Mouse (Mus musculus): ENCODE measurements around the gene Nrp2. TPM values are rescaled to one million over a fixed set of nuclear protein-coding genes. Genes with fewer than 3 reads are reported as not detected.

The Nrp2 gene
- polyA plus RNA-seq, 1 experiment, result 2.0 TPM

GRCm38 (mm10) chr1:62831725-62832455 is 128.8 kb downstream of the Nrp2 start:
- Histone ChIP-seq H3K36me3 (ENCODE audit: control insufficient read depth, insufficient read depth, low read length) (no peaks in the 10 kb centered on the region), H3K4me3 (ENCODE audit: control insufficient read depth, low read depth, low read length) (no peak overlapping the region), H3K4me1 (ENCODE audit: control insufficient read depth, insufficient read depth, low read length) (no peaks in the 10 kb centered on the region), H3K27ac (ENCODE audit: control insufficient read depth, insufficient read depth, low read depth, low read length) (no peak overlapping the region), H3K27me3 (ENCODE audit: control insufficient read depth, insufficient read depth, low read length) (no peaks in the 10 kb centered on the region)
- TF ChIP-seq CTCF (IDR thresholded peaks at IDR 0.05; ENCODE audit: control insufficient read depth, insufficient read depth, insufficient replicate concordance, low read depth, low read length), result no peak
- TF ChIP-seq POLR2A (IDR thresholded peaks at IDR 0.05; ENCODE audit: control insufficient read depth, low read depth, low read length), result no peak

GRCm38 (mm10) chr1:62833356-62833755 is 130.3 kb downstream of the Nrp2 start:
- Histone ChIP-seq H3K27me3 (ENCODE audit: control insufficient read depth, insufficient read depth, low read length) (no peaks in the 10 kb centered on the region), H3K4me3 (ENCODE audit: control insufficient read depth, low read depth, low read length) (no peak overlapping the region), H3K4me1 (ENCODE audit: control insufficient read depth, insufficient read depth, low read length) (no peaks in the 10 kb centered on the region), H3K27ac (ENCODE audit: control insufficient read depth, insufficient read depth, low read depth, low read length) (no peak overlapping the region), H3K36me3 (ENCODE audit: control insufficient read depth, insufficient read depth, low read length) (no peaks in the 10 kb centered on the region)
- TF ChIP-seq CTCF (IDR thresholded peaks at IDR 0.05; ENCODE audit: control insufficient read depth, insufficient read depth, insufficient replicate concordance, low read depth, low read length), result no peak
- no peak for TF ChIP-seq POLR2A (IDR thresholded peaks at IDR 0.05; ENCODE audit: control insufficient read depth, low read depth, low read length)

- Histone ChIP-seq H3K4me1 (ENCODE audit: control insufficient read depth, insufficient read depth, low read length) (no peaks in the 10 kb centered on the region), H3K27me3 (ENCODE audit: control insufficient read depth, insufficient read depth, low read length) (no peaks in the 10 kb centered on the region), H3K4me3 (ENCODE audit: control insufficient read depth, low read depth, low read length) (no peak overlapping the region), H3K27ac (ENCODE audit: control insufficient read depth, insufficient read depth, low read depth, low read length) (no peak overlapping the region), H3K36me3 (ENCODE audit: control insufficient read depth, insufficient read depth, low read length) (no peaks in the 10 kb centered on the region)
- TF ChIP-seq CTCF (IDR thresholded peaks at IDR 0.05; ENCODE audit: control insufficient read depth, insufficient read depth, insufficient replicate concordance, low read depth, low read length) (no peak), POLR2A (IDR thresholded peaks at IDR 0.05; ENCODE audit: control insufficient read depth, low read depth, low read length) (no peak)
Observed at GRCm38 (mm10) chr1:62834443-62835185, 131.5 kb downstream of the Nrp2 start.

- Histone ChIP-seq H3K36me3 (ENCODE audit: control insufficient read depth, insufficient read depth, low read length) (no peaks in the 10 kb centered on the region), H3K4me1 (ENCODE audit: control insufficient read depth, insufficient read depth, low read length) (no peaks in the 10 kb centered on the region), H3K27me3 (ENCODE audit: control insufficient read depth, insufficient read depth, low read length) (no peaks in the 10 kb centered on the region), H3K4me3 (ENCODE audit: control insufficient read depth, low read depth, low read length) (no peak overlapping the region), H3K27ac (ENCODE audit: control insufficient read depth, insufficient read depth, low read depth, low read length) (no peak overlapping the region)
- TF ChIP-seq POLR2A (IDR thresholded peaks at IDR 0.05; ENCODE audit: control insufficient read depth, low read depth, low read length) (no peak), CTCF (IDR thresholded peaks at IDR 0.05; ENCODE audit: control insufficient read depth, insufficient read depth, insufficient replicate concordance, low read depth, low read length) (no peak)
Observed at GRCm38 (mm10) chr1:62838083-62838482, 135.0 kb downstream of the Nrp2 start.

- no peaks in the 10 kb centered on the region for H3K27me3 ChIP-seq (ENCODE audit: control insufficient read depth, insufficient read depth, low read length)
- H3K27ac ChIP-seq (ENCODE audit: control insufficient read depth, insufficient read depth, low read depth, low read length), result no peak overlapping the region
- H3K36me3 ChIP-seq (ENCODE audit: control insufficient read depth, insufficient read depth, low read length), result no peaks in the 10 kb centered on the region
- H3K4me1 ChIP-seq (ENCODE audit: control insufficient read depth, insufficient read depth, low read length), result no peaks in the 10 kb centered on the region
- TF ChIP-seq CTCF (IDR thresholded peaks at IDR 0.05; ENCODE audit: control insufficient read depth, insufficient read depth, insufficient replicate concordance, low read depth, low read length), result no peak
- no peak for TF ChIP-seq POLR2A (IDR thresholded peaks at IDR 0.05; ENCODE audit: control insufficient read depth, low read depth, low read length)
- no peak overlapping the region for H3K4me3 ChIP-seq (ENCODE audit: control insufficient read depth, low read depth, low read length)
Observed at GRCm38 (mm10) chr1:62838631-62839030, 135.5 kb downstream of the Nrp2 start.

GRCm38 (mm10) chr1:62843215-62843614 is 140.1 kb downstream of the Nrp2 start:
- Histone ChIP-seq H3K4me3 (ENCODE audit: control insufficient read depth, low read depth, low read length) (no peak overlapping the region), H3K27ac (ENCODE audit: control insufficient read depth, insufficient read depth, low read depth, low read length) (no peak overlapping the region), H3K4me1 (ENCODE audit: control insufficient read depth, insufficient read depth, low read length) (no peaks in the 10 kb centered on the region), H3K27me3 (ENCODE audit: control insufficient read depth, insufficient read depth, low read length) (no peaks in the 10 kb centered on the region), H3K36me3 (ENCODE audit: control insufficient read depth, insufficient read depth, low read length) (no peaks in the 10 kb centered on the region)
- no peak for TF ChIP-seq CTCF (IDR thresholded peaks at IDR 0.05; ENCODE audit: control insufficient read depth, insufficient read depth, insufficient replicate concordance, low read depth, low read length)
- no peak for TF ChIP-seq POLR2A (IDR thresholded peaks at IDR 0.05; ENCODE audit: control insufficient read depth, low read depth, low read length)
